Mouse (Mus musculus) adrenal gland, postnatal 0 days (tissue): Measurements from ENCODE around the gene Olfr1167. TPM values are rescaled to one million over a fixed set of nuclear protein-coding genes. Genes with fewer than 3 reads are reported as not detected.

Experiments
- polyA plus RNA-seq: library from polyadenylated mRNA; unstranded; fragments of >200 nt; fragmentation: Nextera tagmentation; extraction: Ambion mirVana; gene quantifications from 2 replicates; pipeline ENCODE4 v1.2.1, GENCODE M21; 2015

Olfr1167 gene
- not detected in 2 replicates for polyA plus RNA-seq

GRCm38 (mm10) chr2:88155093-88155492 lies at the start of gene Olfr1167:
Olfr1167 (minus strand) TSS chr2:88155193.

GRCm38 (mm10) chr2:88181580-88181979 lies 26.6 kb upstream of the Olfr1167 start, which contains the start of gene Olfr1168:
Olfr1168 (plus strand) TSS chr2:88181880.

GRCm38 (mm10) chr2:88128172-88128571 lies 26.8 kb downstream of the Olfr1167 start, which contains the start of gene Olfr1166:
Olfr1166 (minus strand) TSS chr2:88128272.

Other genes with a start within 250 kb of the Olfr1167 start
- not detected in 2 replicates for gene Olfr1155, start 210.1 kb downstream of the Olfr1167 start, polyA plus RNA-seq
- gene Olfr1156, start 202.1 kb downstream of the Olfr1167 start, polyA plus RNA-seq = not detected in 2 replicates
- gene Olfr1157, start 186.9 kb downstream of the Olfr1167 start, polyA plus RNA-seq = not detected in 2 replicates
- gene Olfr74, start 180.5 kb downstream of the Olfr1167 start, polyA plus RNA-seq = not detected in 2 replicates
- not detected in 2 replicates for gene Olfr1158, start 165.1 kb downstream of the Olfr1167 start, polyA plus RNA-seq
- not detected in 2 replicates for gene Olfr1160, start 146.9 kb downstream of the Olfr1167 start, polyA plus RNA-seq
- not detected in 2 replicates for gene Olfr1161, start 132.4 kb downstream of the Olfr1167 start, polyA plus RNA-seq
- gene Olfr73, start 117.5 kb downstream of the Olfr1167 start, polyA plus RNA-seq = 0.04 TPM in 1 of 2 replicates, not detected in the other
- gene Olfr1162, start 104.1 kb downstream of the Olfr1167 start, polyA plus RNA-seq = not detected in 2 replicates
- not detected in 2 replicates for gene Olfr1163, start 83.4 kb downstream of the Olfr1167 start, polyA plus RNA-seq
- not detected in 2 replicates for gene Olfr1164, start 61.2 kb downstream of the Olfr1167 start, polyA plus RNA-seq
- not detected in 2 replicates for gene Olfr1166, start 26.9 kb downstream of the Olfr1167 start, polyA plus RNA-seq
- not detected in 2 replicates for gene Olfr1168, start 26.7 kb upstream of the Olfr1167 start, polyA plus RNA-seq
- gene Olfr1170, start 73.1 kb upstream of the Olfr1167 start, polyA plus RNA-seq = not detected in 2 replicates
- gene Olfr1173, start 124.7 kb upstream of the Olfr1167 start, polyA plus RNA-seq = not detected in 2 replicates
- gene Olfr1174-ps, start 159.9 kb upstream of the Olfr1167 start, polyA plus RNA-seq = not detected in 2 replicates
- gene Olfr1175-ps, start 172.0 kb upstream of the Olfr1167 start, polyA plus RNA-seq = not detected in 2 replicates
- not detected in 2 replicates for gene Olfr1176, start 181.5 kb upstream of the Olfr1167 start, polyA plus RNA-seq
- gene Olfr1177-ps, start 191.3 kb upstream of the Olfr1167 start, polyA plus RNA-seq = not detected in 2 replicates
- gene Olfr1178, start 231.9 kb upstream of the Olfr1167 start, polyA plus RNA-seq = not detected in 2 replicates